Mouse (Mus musculus) stomach, embryonic 15.5 days (tissue): ENCODE measurements around the gene Slamf6. TPM values are rescaled to one million over a fixed set of nuclear protein-coding genes. Genes with fewer than 3 reads are reported as not detected.
"Not testable (repeated sequence)": the region's sequence is repeated elsewhere in the genome, so short reads cannot be mapped to it uniquely, and the experiment has no call there.

Source experiments
- ATAC-seq: fragments of 200-750 bp; cut with Nextera tagmentation; 2 replicates; pipeline ENCODE4 v1.8.0; 2017; ENCODE audit warnings: low read depth, moderate number of reproducible peaks, moderate TSS enrichment; ENCODE audit not compliant: insufficient read depth, low FRiP score
- H3K27ac ChIP-seq: fragments of 300-500 bp; sonication (generic); 2 replicates; pipeline ENCODE4 v1.5.1; 2015; ENCODE audit warnings: mild to moderate bottlenecking, inconsistent platforms
- H3K27me3 ChIP-seq: fragments of 300-500 bp; sonication (generic); replicated peaks from 2 replicates; pipeline ENCODE4 v1.6.1; 2015; ENCODE audit warnings: inconsistent platforms
- H3K36me3 ChIP-seq: fragments of 300-500 bp; sonication (generic); 2 replicates; pipeline ENCODE4 v1.6.1; 2015; ENCODE audit warnings: inconsistent platforms
- H3K4me1 ChIP-seq: fragments of 300-500 bp; sonication (generic); 2 replicates; pipeline ENCODE4 v1.6.1; 2015; ENCODE audit warnings: inconsistent platforms
- H3K4me2 ChIP-seq: fragments of 300-500 bp; sonication (generic); 2 replicates; pipeline ENCODE4 v1.6.1; 2015; ENCODE audit warnings: mild to moderate bottlenecking, inconsistent platforms
- H3K4me3 ChIP-seq: fragments of 300-500 bp; sonication (generic); replicated peaks from 2 replicates; pipeline ENCODE4 v1.5.1; 2015; ENCODE audit warnings: inconsistent platforms
- H3K9ac ChIP-seq: fragments of 300-500 bp; sonication (generic); 2 replicates; pipeline ENCODE4 v1.6.1; 2015; ENCODE audit warnings: inconsistent platforms
- H3K9me3 ChIP-seq: fragments of 300-500 bp; sonication (generic); 2 replicates; pipeline ENCODE4 v1.6.1; 2016; ENCODE audit warnings: inconsistent platforms
- WGBS: fragments of 180-500 bp; shearing (Covaris S2); methylation state at CpG from one replicate; pipeline ENCODE4 v1.1.7; 2015; 5-methylcytosine and 5-hydroxymethylcytosine counted together
- polyA plus RNA-seq: library from polyadenylated mRNA; unstranded; fragments of >200 nt; fragmentation: Nextera tagmentation; extraction: Ambion mirVana; gene quantifications from 2 replicates; pipeline ENCODE4 v1.2.1, GENCODE M21; 2015

Gene Slamf6
- polyA plus RNA-seq = 0.45 and 1.0 TPM in 2 replicates

GRCm38 (mm10) chr1:171917305-171918039 is at the start of gene Slamf6:
Gene Slamf6 (plus strand): TSS chr1:171917515.
- Histone ChIP-seq H3K36me3 (no peaks in the 10 kb centered on the region), H3K27ac (no peak within 1 kb of the TSS), H3K9ac (no peak within 1 kb of the TSS), H3K4me3 (no peak within 1 kb of the TSS), H3K27me3 (no peaks in the 10 kb centered on the region), H3K4me1 (no peaks in the 10 kb centered on the region), H3K4me2 (no peak within 1 kb of the TSS), H3K9me3 (no peaks in the 10 kb centered on the region)
- ATAC-seq = no peak
- 76% methylated on average over 14 of the region's 14 CpGs for WGBS

GRCm38 (mm10) chr1:171886989-171887388 is 30.3 kb upstream of the Slamf6 start:
- Histone ChIP-seq H3K4me3 (no peak overlapping the region), H3K4me2 (no peak overlapping the region), H3K9me3 (no peaks in the 10 kb centered on the region), H3K4me1 (no peaks in the 10 kb centered on the region), H3K27ac (no peak overlapping the region), H3K36me3 (no peaks in the 10 kb centered on the region), H3K27me3 (no peaks in the 10 kb centered on the region), H3K9ac (no peak overlapping the region)
- 86% methylated on average over 1 of the region's 1 CpGs for WGBS
- ATAC-seq = no peak

GRCm38 (mm10) chr1:171895364-171895763 is 22.0 kb upstream of the Slamf6 start, which contains the start of gene Gm10521:
Gene Gm10521 (plus strand): TSS chr1:171895664.
- H3K4me3 ChIP-seq, H3K4me2 ChIP-seq, H3K27me3 ChIP-seq, H3K9ac ChIP-seq, ATAC-seq, H3K4me1 ChIP-seq, H3K9me3 ChIP-seq, H3K27ac ChIP-seq, H3K36me3 ChIP-seq: not testable (repeated sequence)
- 84% methylated on average over 5 of the region's 5 CpGs for WGBS

- 91% methylated on average over 1 of the region's 1 CpGs for WGBS
- no peaks in the 10 kb centered on the region for H3K9me3 ChIP-seq
- no peak overlapping the region for H3K27ac ChIP-seq
- H3K4me1 ChIP-seq = no peaks in the 10 kb centered on the region
- ATAC-seq = no peak
- H3K4me2 ChIP-seq = no peak overlapping the region
- no peak overlapping the region for H3K9ac ChIP-seq
- H3K27me3 ChIP-seq = no peaks in the 10 kb centered on the region
- no peak overlapping the region for H3K4me3 ChIP-seq
- H3K36me3 ChIP-seq = no peaks in the 10 kb centered on the region
Measured at GRCm38 (mm10) chr1:171904011-171904410, 13.3 kb upstream of the Slamf6 start.

- Histone ChIP-seq H3K36me3 (no peaks in the 10 kb centered on the region), H3K27ac (no peak overlapping the region), H3K9ac (no peak overlapping the region), H3K9me3 (no peaks in the 10 kb centered on the region), H3K4me1 (no peaks in the 10 kb centered on the region), H3K4me3 (no peak overlapping the region), H3K27me3 (no peaks in the 10 kb centered on the region), H3K4me2 (no peak overlapping the region)
- WGBS = 79% methylated on average over 13 of the region's 13 CpGs
- ATAC-seq = no peak
Measured at GRCm38 (mm10) chr1:171915638-171916458, 1.5 kb upstream of the Slamf6 start.

GRCm38 (mm10) chr1:171918136-171918920 is 1.0 kb downstream of the Slamf6 start:
- WGBS = 75% methylated on average over 12 of the region's 12 CpGs
- Histone ChIP-seq H3K27ac (no peak overlapping the region), H3K4me2 (no peak overlapping the region), H3K9me3 (no peaks in the 10 kb centered on the region), H3K4me1 (no peaks in the 10 kb centered on the region), H3K4me3 (no peak overlapping the region), H3K36me3 (no peaks in the 10 kb centered on the region), H3K9ac (no peak overlapping the region), H3K27me3 (no peaks in the 10 kb centered on the region)
- no peak for ATAC-seq

GRCm38 (mm10) chr1:171919193-171919592 is 1.9 kb downstream of the Slamf6 start:
- H3K36me3 ChIP-seq = no peaks in the 10 kb centered on the region
- WGBS = 88% methylated on average over 5 of the region's 5 CpGs
- no peak overlapping the region for H3K4me3 ChIP-seq
- no peaks in the 10 kb centered on the region for H3K4me1 ChIP-seq
- H3K4me2 ChIP-seq = no peak overlapping the region
- ATAC-seq = no peak
- H3K9ac ChIP-seq = no peak overlapping the region
- H3K27ac ChIP-seq = no peak overlapping the region
- H3K27me3 ChIP-seq = no peaks in the 10 kb centered on the region
- H3K9me3 ChIP-seq = no peaks in the 10 kb centered on the region

- Histone ChIP-seq H3K9me3 (no peaks in the 10 kb centered on the region), H3K36me3 (no peaks in the 10 kb centered on the region), H3K4me1 (no peaks in the 10 kb centered on the region), H3K27me3 (no peaks in the 10 kb centered on the region), H3K4me2 (no peak overlapping the region), H3K4me3 (no peak overlapping the region), H3K9ac (no peak overlapping the region), H3K27ac (no peak overlapping the region)
- 73% methylated on average over 6 of the region's 6 CpGs for WGBS
- no peak for ATAC-seq
Measured at GRCm38 (mm10) chr1:171919901-171920510, 2.7 kb downstream of the Slamf6 start.

- H3K4me1 ChIP-seq = no peaks in the 10 kb centered on the region
- no peak for ATAC-seq
- no peaks in the 10 kb centered on the region for H3K27me3 ChIP-seq
- H3K4me2 ChIP-seq = no peak overlapping the region
- H3K36me3 ChIP-seq = no peaks in the 10 kb centered on the region
- WGBS = 60% methylated on average over 9 of the region's 9 CpGs
- H3K4me3 ChIP-seq = no peak overlapping the region
- no peak overlapping the region for H3K9ac ChIP-seq
- H3K27ac ChIP-seq = no peak overlapping the region
- no peaks in the 10 kb centered on the region for H3K9me3 ChIP-seq
Measured at GRCm38 (mm10) chr1:171920989-171921621, 3.8 kb downstream of the Slamf6 start.

GRCm38 (mm10) chr1:171921641-171922040 is 4.3 kb downstream of the Slamf6 start:
- WGBS = 55% methylated on average over 2 of the region's 2 CpGs

GRCm38 (mm10) chr1:171922844-171923243 is 5.5 kb downstream of the Slamf6 start:
- no peak overlapping the region for H3K4me2 ChIP-seq
- no peaks in the 10 kb centered on the region for H3K9me3 ChIP-seq
- H3K36me3 ChIP-seq = no peaks in the 10 kb centered on the region
- ATAC-seq = no peak
- WGBS = 93% methylated on average over 5 of the region's 5 CpGs
- H3K27ac ChIP-seq = no peak overlapping the region
- no peak overlapping the region for H3K9ac ChIP-seq
- no peaks in the 10 kb centered on the region for H3K4me1 ChIP-seq
- H3K4me3 ChIP-seq = no peak overlapping the region
- H3K27me3 ChIP-seq = no peaks in the 10 kb centered on the region

More at GRCm38 (mm10) chr1:171921641-171922040, 4.3 kb downstream of the Slamf6 start:
- H3K4me3 ChIP-seq = no peak overlapping the region
- no peaks in the 10 kb centered on the region for H3K27me3 ChIP-seq
- H3K4me1 ChIP-seq = no peaks in the 10 kb centered on the region
- H3K27ac ChIP-seq = no peak overlapping the region
- H3K4me2 ChIP-seq = no peak overlapping the region
- H3K9me3 ChIP-seq = no peaks in the 10 kb centered on the region
- H3K36me3 ChIP-seq = no peaks in the 10 kb centered on the region
- H3K9ac ChIP-seq = no peak overlapping the region
- ATAC-seq = no peak
